Mouse (Mus musculus): ENCODE results near the gene Hs6st3. TPM values are rescaled to one million over a fixed set of nuclear protein-coding genes. Genes with fewer than 3 reads are reported as not detected.

The Hs6st3 gene
- polyA plus RNA-seq, 1 experiment, result 17.6 TPM

GRCm38 (mm10) chr14:119831165-119832011 is 693.2 kb downstream of the Hs6st3 start:
- TF ChIP-seq CTCF (IDR thresholded peaks at IDR 0.05; ENCODE audit: extremely low read depth, insufficient read depth, low read length) (no peak), POLR2A (IDR thresholded peaks at IDR 0.05; ENCODE audit: extremely low read depth, insufficient read depth, low read length) (no peak)
- no peaks in the 10 kb centered on the region for H3K4me1 ChIP-seq (ENCODE audit: control insufficient read depth, insufficient read depth, low read length)
- no peak overlapping the region for H3K4me3 ChIP-seq (ENCODE audit: insufficient read depth, low read length)
- no peak overlapping the region for H3K27ac ChIP-seq (ENCODE audit: insufficient read depth, low read length)

- TF ChIP-seq POLR2A (IDR thresholded peaks at IDR 0.05; ENCODE audit: extremely low read depth, insufficient read depth, low read length) (no peak), CTCF (IDR thresholded peaks at IDR 0.05; ENCODE audit: extremely low read depth, insufficient read depth, low read length) (no peak)
- Histone ChIP-seq H3K27ac (ENCODE audit: insufficient read depth, low read length) (no peak overlapping the region), H3K4me3 (ENCODE audit: insufficient read depth, low read length) (no peak overlapping the region), H3K4me1 (ENCODE audit: control insufficient read depth, insufficient read depth, low read length) (no peaks in the 10 kb centered on the region)
These were observed 693.8 kb downstream of the Hs6st3 start for GRCm38 (mm10) chr14:119832012-119832325.

GRCm38 (mm10) chr14:119832940-119833339 is 694.8 kb downstream of the Hs6st3 start:
- Histone ChIP-seq H3K27ac (ENCODE audit: insufficient read depth, low read length) (no peak overlapping the region), H3K4me3 (ENCODE audit: insufficient read depth, low read length) (no peak overlapping the region), H3K4me1 (ENCODE audit: control insufficient read depth, insufficient read depth, low read length) (no peaks in the 10 kb centered on the region)
- TF ChIP-seq POLR2A (IDR thresholded peaks at IDR 0.05; ENCODE audit: extremely low read depth, insufficient read depth, low read length) (no peak), CTCF (IDR thresholded peaks at IDR 0.05; ENCODE audit: extremely low read depth, insufficient read depth, low read length) (no peak)

GRCm38 (mm10) chr14:119834008-119834700 is 696.0 kb downstream of the Hs6st3 start:
- no peak overlapping the region for H3K4me3 ChIP-seq (ENCODE audit: insufficient read depth, low read length)
- H3K27ac ChIP-seq (ENCODE audit: insufficient read depth, low read length), result no peak overlapping the region
- TF ChIP-seq CTCF (IDR thresholded peaks at IDR 0.05; ENCODE audit: extremely low read depth, insufficient read depth, low read length) (no peak), POLR2A (IDR thresholded peaks at IDR 0.05; ENCODE audit: extremely low read depth, insufficient read depth, low read length) (no peak)
- no peaks in the 10 kb centered on the region for H3K4me1 ChIP-seq (ENCODE audit: control insufficient read depth, insufficient read depth, low read length)

- no peak overlapping the region for H3K4me3 ChIP-seq (ENCODE audit: insufficient read depth, low read length)
- TF ChIP-seq POLR2A (IDR thresholded peaks at IDR 0.05; ENCODE audit: extremely low read depth, insufficient read depth, low read length) (no peak), CTCF (IDR thresholded peaks at IDR 0.05; ENCODE audit: extremely low read depth, insufficient read depth, low read length) (no peak)
- H3K27ac ChIP-seq (ENCODE audit: insufficient read depth, low read length), result no peak overlapping the region
- no peaks in the 10 kb centered on the region for H3K4me1 ChIP-seq (ENCODE audit: control insufficient read depth, insufficient read depth, low read length)
These were observed 697.9 kb downstream of the Hs6st3 start for GRCm38 (mm10) chr14:119836051-119836450.

- Histone ChIP-seq H3K4me3 (ENCODE audit: insufficient read depth, low read length) (no peak overlapping the region), H3K27ac (ENCODE audit: insufficient read depth, low read length) (no peak overlapping the region), H3K4me1 (ENCODE audit: control insufficient read depth, insufficient read depth, low read length) (no peaks in the 10 kb centered on the region)
- TF ChIP-seq POLR2A (IDR thresholded peaks at IDR 0.05; ENCODE audit: extremely low read depth, insufficient read depth, low read length) (no peak), CTCF (IDR thresholded peaks at IDR 0.05; ENCODE audit: extremely low read depth, insufficient read depth, low read length) (no peak)
These were observed 709.4 kb downstream of the Hs6st3 start for GRCm38 (mm10) chr14:119847540-119847939.

GRCm38 (mm10) chr14:119848759-119849298 is 710.7 kb downstream of the Hs6st3 start:
- no peak overlapping the region for H3K27ac ChIP-seq (ENCODE audit: insufficient read depth, low read length)
- TF ChIP-seq POLR2A (IDR thresholded peaks at IDR 0.05; ENCODE audit: extremely low read depth, insufficient read depth, low read length), result no peak
- TF ChIP-seq CTCF (IDR thresholded peaks at IDR 0.05; ENCODE audit: extremely low read depth, insufficient read depth, low read length), result no peak
- no peaks in the 10 kb centered on the region for H3K4me1 ChIP-seq (ENCODE audit: control insufficient read depth, insufficient read depth, low read length)
- no peak overlapping the region for H3K4me3 ChIP-seq (ENCODE audit: insufficient read depth, low read length)

GRCm38 (mm10) chr14:119849338-119849737 is 711.2 kb downstream of the Hs6st3 start:
- Histone ChIP-seq H3K27ac (ENCODE audit: insufficient read depth, low read length) (no peak overlapping the region), H3K4me3 (ENCODE audit: insufficient read depth, low read length) (no peak overlapping the region), H3K4me1 (ENCODE audit: control insufficient read depth, insufficient read depth, low read length) (peaks cover 3% of the 10 kb centered on the region)
- TF ChIP-seq CTCF (IDR thresholded peaks at IDR 0.05; ENCODE audit: extremely low read depth, insufficient read depth, low read length), result no peak

GRCm38 (mm10) chr14:119852139-119852538 is 714.0 kb downstream of the Hs6st3 start:
- no peak overlapping the region for H3K27ac ChIP-seq (ENCODE audit: insufficient read depth, low read length)
- H3K4me3 ChIP-seq (ENCODE audit: insufficient read depth, low read length), result no peak overlapping the region
- peaks cover 6% of the 10 kb centered on the region for H3K4me1 ChIP-seq (ENCODE audit: control insufficient read depth, insufficient read depth, low read length)
- TF ChIP-seq CTCF (IDR thresholded peaks at IDR 0.05; ENCODE audit: extremely low read depth, insufficient read depth, low read length), result no peak
- TF ChIP-seq POLR2A (IDR thresholded peaks at IDR 0.05; ENCODE audit: extremely low read depth, insufficient read depth, low read length), result no peak

Data from cortical plate, adult 2 months (tissue).